Mouse (Mus musculus): ENCODE data around the gene Heatr5b. TPM values are rescaled to one million over a fixed set of nuclear protein-coding genes. Genes with fewer than 3 reads are reported as not detected.
"Not testable (repeated sequence)": the region's sequence is repeated elsewhere in the genome, so short reads cannot be mapped to it uniquely, and the experiment has no call there.

The Heatr5b gene
- polyA plus RNA-seq, 1 experiment from 2014 or later, result 19.1 TPM

DNA sequence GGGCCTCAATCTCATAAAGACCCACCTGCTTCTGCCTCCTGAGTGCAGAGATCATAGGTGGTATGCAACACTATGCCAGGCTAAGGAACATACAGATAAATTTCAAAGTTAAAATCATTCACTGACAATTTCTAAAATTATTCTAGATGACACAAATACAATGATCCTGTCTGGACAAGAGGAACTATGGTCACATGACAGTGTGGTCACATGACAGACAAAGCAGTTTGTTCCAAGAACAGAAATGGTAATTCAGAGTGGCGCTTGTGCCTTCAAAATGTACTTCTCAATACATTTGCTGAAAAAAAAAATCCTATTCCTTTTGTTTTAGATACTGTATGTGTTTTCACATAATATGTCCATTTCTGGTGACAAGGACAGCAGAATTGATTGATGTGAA, 37.9 kb downstream of the Heatr5b start:
- Histone ChIP-seq H3K27ac (no peak overlapping the region), H3K4me2 (replicated peaks) (no peak overlapping the region), H3K4me3 (no peak overlapping the region), H3K4me1 (no peaks in the 10 kb centered on the region), H3K9ac (no peak overlapping the region), H3K9me3 (no peaks in the 10 kb centered on the region), H3K36me3 (peaks cover 60% of the 10 kb centered on the region), H3K27me3 (no peaks in the 10 kb centered on the region)
- WGBS, result 98% methylated on average over 1 of the region's 1 CpGs
- ATAC-seq (ENCODE audit: insufficient number of reproducible peaks, insufficient read depth, low FRiP score, low TSS enrichment), result no peak

DNA sequence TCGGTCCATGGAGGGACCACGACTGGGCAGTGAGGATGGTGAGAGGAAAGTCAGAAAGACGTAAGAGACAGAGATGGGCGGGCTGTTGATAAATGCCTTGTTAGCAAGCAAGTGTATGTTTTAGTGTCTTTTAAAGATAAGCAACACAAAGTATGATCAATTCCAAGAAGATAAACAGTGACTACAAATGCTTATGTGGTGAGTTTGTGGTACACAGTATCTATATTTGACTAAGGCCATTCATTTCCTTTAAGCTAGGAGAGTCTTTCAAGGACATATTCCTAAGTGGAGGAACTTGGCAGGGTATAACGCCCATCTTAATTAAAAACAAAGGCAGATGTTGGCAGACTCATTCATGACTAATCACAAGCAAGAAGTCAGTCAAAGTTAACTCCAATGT, 40.8 kb downstream of the Heatr5b start:
- H3K36me3 ChIP-seq, result peaks cover 60% of the 10 kb centered on the region
- H3K9me3 ChIP-seq, result no peaks in the 10 kb centered on the region
- no peak overlapping the region for H3K4me2 ChIP-seq (replicated peaks)
- no peak overlapping the region for H3K27ac ChIP-seq
- ATAC-seq (ENCODE audit: insufficient number of reproducible peaks, insufficient read depth, low FRiP score, low TSS enrichment), result no peak
- 85% methylated on average over 5 of the region's 5 CpGs for WGBS
- H3K9ac ChIP-seq, result no peak overlapping the region
- no peaks in the 10 kb centered on the region for H3K4me1 ChIP-seq
- H3K27me3 ChIP-seq, result no peaks in the 10 kb centered on the region
- no peak overlapping the region for H3K4me3 ChIP-seq

- Histone ChIP-seq H3K9me3 (no peaks in the 10 kb centered on the region), H3K27ac (no peak overlapping the region), H3K4me1 (no peaks in the 10 kb centered on the region), H3K27me3 (no peaks in the 10 kb centered on the region), H3K4me3 (no peak overlapping the region), H3K36me3 (peaks cover 49% of the 10 kb centered on the region), H3K9ac (no peak overlapping the region), H3K4me2 (replicated peaks) (no peak overlapping the region)
- WGBS, result 86% methylated on average over 3 of the region's 3 CpGs
- no peak for ATAC-seq (ENCODE audit: insufficient number of reproducible peaks, insufficient read depth, low FRiP score, low TSS enrichment)
Observed at GRCm38 (mm10) chr17:78792122-78792521, 43.0 kb downstream of the Heatr5b start.

DNA sequence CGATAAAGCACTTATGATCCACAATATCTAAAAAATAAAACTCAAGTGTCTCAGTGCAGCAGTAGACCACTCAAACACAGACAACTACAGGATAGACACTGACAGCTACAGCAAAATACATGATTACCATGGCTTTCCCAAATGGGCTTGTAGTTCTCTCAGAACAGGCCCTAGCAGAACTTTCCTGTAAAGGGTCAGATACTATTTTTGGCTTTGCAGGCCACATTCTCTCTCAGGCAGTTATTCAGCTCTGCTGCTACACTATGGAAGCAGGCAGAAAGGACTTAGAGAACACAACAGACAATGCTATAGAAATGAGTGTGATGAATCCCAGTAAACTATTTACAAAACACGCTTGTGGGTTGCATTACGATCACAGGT, 43.5 kb downstream of the Heatr5b start:
- Histone ChIP-seq H3K36me3 (peaks cover 45% of the 10 kb centered on the region), H3K9me3 (no peaks in the 10 kb centered on the region), H3K4me1 (no peaks in the 10 kb centered on the region), H3K27me3 (no peaks in the 10 kb centered on the region), H3K4me2 (replicated peaks) (no peak overlapping the region), H3K27ac (no peak overlapping the region), H3K9ac (no peak overlapping the region), H3K4me3 (no peak overlapping the region)
- no peak for ATAC-seq (ENCODE audit: insufficient number of reproducible peaks, insufficient read depth, low FRiP score, low TSS enrichment)
- WGBS, result 94% methylated on average over 3 of the region's 3 CpGs

DNA sequence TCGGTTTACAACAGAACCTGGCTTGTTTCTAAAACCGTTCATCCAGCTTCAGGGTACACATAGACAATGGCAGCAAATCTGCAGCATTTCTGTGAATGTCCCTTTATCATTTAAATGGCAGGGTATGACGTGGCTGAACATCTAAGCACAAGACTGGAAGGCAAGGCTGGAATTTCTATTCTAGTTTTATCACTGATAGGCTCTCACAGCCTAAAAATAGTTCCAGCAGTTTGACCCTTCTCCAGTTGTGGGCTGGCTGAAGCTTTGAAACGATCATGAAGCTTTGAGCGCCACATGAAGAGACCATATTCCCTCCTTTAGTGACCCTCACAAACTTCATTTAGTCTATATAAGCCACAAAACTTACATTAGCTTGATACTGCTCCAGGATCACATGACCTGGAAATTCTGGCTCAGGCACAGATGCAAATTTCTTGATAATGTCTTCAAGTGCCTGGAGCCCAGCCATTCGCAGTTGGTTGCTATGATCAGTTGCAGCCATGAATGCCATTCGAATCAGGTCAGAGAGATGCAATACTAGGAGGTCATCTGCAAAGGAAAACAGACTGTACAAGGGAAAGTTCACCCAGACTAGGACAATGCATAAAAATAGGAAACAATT, 44.0 kb downstream of the Heatr5b start:
- no peaks in the 10 kb centered on the region for H3K9me3 ChIP-seq
- peaks cover 40% of the 10 kb centered on the region for H3K36me3 ChIP-seq
- no peaks in the 10 kb centered on the region for H3K27me3 ChIP-seq
- WGBS, result 85% methylated on average over 7 of the region's 7 CpGs
- ATAC-seq (ENCODE audit: insufficient number of reproducible peaks, insufficient read depth, low FRiP score, low TSS enrichment), result no peak
- no peak overlapping the region for H3K4me2 ChIP-seq (replicated peaks)
- no peaks in the 10 kb centered on the region for H3K4me1 ChIP-seq
- H3K9ac ChIP-seq, result no peak overlapping the region
- H3K4me3 ChIP-seq, result no peak overlapping the region
- H3K27ac ChIP-seq, result no peak overlapping the region

- not testable (repeated sequence) for H3K27ac ChIP-seq, H3K4me1 ChIP-seq, H3K4me3 ChIP-seq
Observed at GRCm38 (mm10) chr17:78788273-78788672, 46.9 kb downstream of the Heatr5b start.

DNA sequence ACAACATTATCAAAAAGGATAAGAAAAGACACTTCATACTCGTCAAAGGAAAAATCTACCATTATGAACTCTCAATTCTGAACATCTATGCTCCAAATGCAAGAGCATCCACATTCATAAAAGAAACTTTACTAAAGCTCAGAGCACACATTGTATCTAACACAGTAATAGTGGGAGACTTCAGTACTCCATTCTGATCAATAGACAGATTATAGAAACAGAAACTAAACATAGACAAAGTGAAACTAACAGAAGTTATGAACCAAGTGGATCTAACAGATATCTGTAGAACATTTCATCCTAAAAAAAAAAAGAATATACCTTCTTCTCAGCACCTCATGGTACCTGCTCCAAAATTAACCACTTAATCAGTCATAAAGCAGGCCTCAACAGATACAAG, 56.4 kb downstream of the Heatr5b start:
- no peaks in the 10 kb centered on the region for H3K4me1 ChIP-seq

More at GRCm38 (mm10) chr17:78788273-78788672, 46.9 kb downstream of the Heatr5b start:
- ATAC-seq (ENCODE audit: insufficient number of reproducible peaks, insufficient read depth, low FRiP score, low TSS enrichment); H3K9ac ChIP-seq; H3K9me3 ChIP-seq; H3K4me2 ChIP-seq (replicated peaks); H3K27me3 ChIP-seq: not testable (repeated sequence)
- 72% methylated on average over 3 of the region's 3 CpGs for WGBS
- H3K36me3 ChIP-seq, result peaks cover 26% of the 10 kb centered on the region

DNA sequence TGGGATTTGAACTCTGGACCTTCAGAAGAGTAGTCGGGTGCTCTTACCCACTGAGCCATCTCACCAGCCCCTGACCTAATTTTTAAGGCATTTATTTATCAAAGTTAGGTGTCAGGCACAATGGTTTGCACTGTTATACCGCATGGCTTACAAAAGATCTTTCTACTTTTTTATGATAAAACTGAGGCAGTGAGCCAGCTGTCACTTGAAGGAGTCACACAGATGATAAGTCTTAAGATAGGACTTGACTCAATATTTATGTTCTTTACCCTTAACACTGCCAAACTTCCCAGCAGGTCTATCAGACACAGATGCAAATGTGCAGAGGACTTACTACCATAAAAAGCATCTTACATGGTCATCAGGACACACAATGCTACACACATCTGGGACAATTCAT, 62.8 kb downstream of the Heatr5b start:
- H3K9me3 ChIP-seq, result no peaks in the 10 kb centered on the region
- no peak for ATAC-seq (ENCODE audit: insufficient number of reproducible peaks, insufficient read depth, low FRiP score, low TSS enrichment)
- peaks cover 28% of the 10 kb centered on the region for H3K36me3 ChIP-seq
- 98% methylated on average over 2 of the region's 2 CpGs for WGBS
- no peak overlapping the region for H3K4me3 ChIP-seq
- no peak overlapping the region for H3K9ac ChIP-seq
- H3K27ac ChIP-seq, result no peak overlapping the region
- no peak overlapping the region for H3K4me2 ChIP-seq (replicated peaks)
- H3K4me1 ChIP-seq, result no peaks in the 10 kb centered on the region
- no peaks in the 10 kb centered on the region for H3K27me3 ChIP-seq

More for the DNA sequence above, 56.4 kb downstream of the Heatr5b start:
- Histone ChIP-seq H3K27ac (no peak overlapping the region), H3K4me2 (replicated peaks) (no peak overlapping the region), H3K9ac (no peak overlapping the region), H3K27me3 (no peaks in the 10 kb centered on the region), H3K9me3 (no peaks in the 10 kb centered on the region), H3K4me3 (no peak overlapping the region), H3K36me3 (peaks cover 13% of the 10 kb centered on the region)
- no peak for ATAC-seq (ENCODE audit: insufficient number of reproducible peaks, insufficient read depth, low FRiP score, low TSS enrichment)
- 93% methylated on average over 1 of the region's 1 CpGs for WGBS

GRCm38 (mm10) chr17:78770932-78771331, 64.2 kb downstream of the Heatr5b start:
- no peaks in the 10 kb centered on the region for H3K4me1 ChIP-seq
- H3K4me3 ChIP-seq, result no peak overlapping the region
- H3K9me3 ChIP-seq, result no peaks in the 10 kb centered on the region
- H3K4me2 ChIP-seq (replicated peaks), result no peak overlapping the region
- WGBS, result 59% methylated on average over 7 of the region's 7 CpGs
- ATAC-seq (ENCODE audit: insufficient number of reproducible peaks, insufficient read depth, low FRiP score, low TSS enrichment), result no peak
- H3K27ac ChIP-seq, result no peak overlapping the region
- H3K9ac ChIP-seq, result no peak overlapping the region
- H3K36me3 ChIP-seq, result peaks cover 38% of the 10 kb centered on the region
- no peaks in the 10 kb centered on the region for H3K27me3 ChIP-seq

- Histone ChIP-seq H3K27me3 (no peaks in the 10 kb centered on the region), H3K4me3 (no peak overlapping the region), H3K9ac (no peak overlapping the region), H3K4me1 (no peaks in the 10 kb centered on the region), H3K36me3 (peaks cover 46% of the 10 kb centered on the region), H3K9me3 (no peaks in the 10 kb centered on the region), H3K27ac (no peak overlapping the region), H3K4me2 (replicated peaks) (no peak overlapping the region)
- WGBS, result 78% methylated on average over 3 of the region's 3 CpGs
- ATAC-seq (ENCODE audit: insufficient number of reproducible peaks, insufficient read depth, low FRiP score, low TSS enrichment), result no peak
Observed at GRCm38 (mm10) chr17:78769341-78769740, 65.8 kb downstream of the Heatr5b start.

DNA sequence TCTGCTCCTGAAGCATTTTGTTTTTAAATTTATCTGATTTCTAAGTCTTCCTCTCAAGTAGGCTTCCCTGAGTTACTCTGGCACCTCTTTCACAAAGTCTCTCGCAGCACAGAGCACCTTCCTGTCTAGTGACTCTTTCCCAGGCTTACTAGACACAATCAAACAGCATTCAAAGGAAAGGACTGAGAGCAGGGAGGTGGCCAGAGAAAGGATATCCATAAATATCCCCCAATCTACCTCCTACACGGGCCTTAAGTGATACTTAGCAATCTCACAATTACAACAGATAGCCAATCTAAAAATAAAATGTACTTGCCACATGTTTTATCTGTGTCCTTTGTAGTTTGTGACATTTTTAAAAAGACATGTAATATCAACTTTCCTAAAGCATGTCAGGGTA, 66.2 kb downstream of the Heatr5b start:
- H3K36me3 ChIP-seq, result peaks cover 50% of the 10 kb centered on the region

DNA sequence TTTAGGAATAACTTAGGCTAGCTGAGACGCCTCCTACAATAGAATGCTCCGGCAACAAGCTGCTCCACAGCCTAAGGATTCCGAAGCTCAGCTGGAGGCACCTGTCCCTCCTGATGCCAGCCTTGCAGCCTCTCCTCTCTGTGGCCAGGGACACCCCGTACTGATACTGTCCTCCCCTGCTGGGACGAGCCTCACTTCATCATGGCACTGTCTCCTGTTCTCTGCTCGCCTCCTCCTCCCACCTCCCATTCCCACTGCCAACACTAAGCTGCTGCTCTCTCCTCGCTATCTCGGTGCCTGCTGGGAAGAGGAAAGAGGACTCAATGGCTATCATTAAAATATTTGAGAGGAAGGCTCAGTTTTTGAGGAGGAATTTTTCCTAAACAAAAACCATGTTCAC, 67.6 kb downstream of the Heatr5b start:
- ATAC-seq (ENCODE audit: insufficient number of reproducible peaks, insufficient read depth, low FRiP score, low TSS enrichment), result no peak
- Histone ChIP-seq H3K9ac (no peak overlapping the region), H3K4me2 (replicated peaks) (no peak overlapping the region), H3K36me3 (peaks cover 46% of the 10 kb centered on the region), H3K4me3 (no peak overlapping the region), H3K27ac (no peak overlapping the region), H3K9me3 (no peaks in the 10 kb centered on the region), H3K27me3 (no peaks in the 10 kb centered on the region), H3K4me1 (no peaks in the 10 kb centered on the region)
- 75% methylated on average over 8 of the region's 8 CpGs for WGBS

More for the DNA sequence above, 66.2 kb downstream of the Heatr5b start:
- Histone ChIP-seq H3K27ac (no peak overlapping the region), H3K4me1 (no peaks in the 10 kb centered on the region), H3K27me3 (no peaks in the 10 kb centered on the region), H3K9ac (no peak overlapping the region), H3K9me3 (no peaks in the 10 kb centered on the region), H3K4me3 (no peak overlapping the region), H3K4me2 (replicated peaks) (no peak overlapping the region)
- WGBS, result 70% methylated on average over 2 of the region's 2 CpGs
- no peak for ATAC-seq (ENCODE audit: insufficient number of reproducible peaks, insufficient read depth, low FRiP score, low TSS enrichment)

DNA sequence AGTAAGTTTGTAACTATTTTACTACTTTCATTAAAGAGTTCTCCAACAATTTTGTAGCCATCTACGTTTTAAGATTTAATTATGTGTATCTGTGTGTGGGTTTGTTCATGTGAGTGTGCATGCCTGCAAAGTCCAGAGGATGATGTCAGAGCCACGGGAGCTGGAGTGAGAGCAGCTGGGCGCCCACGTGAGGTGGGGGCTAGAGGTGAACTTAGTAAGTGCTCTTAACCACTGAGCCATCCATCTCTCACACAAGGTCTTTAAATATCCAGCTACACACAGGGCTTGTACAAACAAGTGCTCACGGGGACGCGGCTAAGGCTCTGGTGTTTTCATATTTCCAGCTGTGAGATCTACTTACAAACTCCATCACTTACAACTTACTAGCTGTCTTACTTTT, 69.1 kb downstream of the Heatr5b start:
- WGBS, result 81% methylated on average over 7 of the region's 7 CpGs
- no peak overlapping the region for H3K4me2 ChIP-seq (replicated peaks)
- H3K9me3 ChIP-seq, result no peaks in the 10 kb centered on the region
- H3K27ac ChIP-seq, result no peak overlapping the region
- H3K36me3 ChIP-seq, result peaks cover 44% of the 10 kb centered on the region
- H3K4me3 ChIP-seq, result no peak overlapping the region
- H3K4me1 ChIP-seq, result no peaks in the 10 kb centered on the region
- no peak overlapping the region for H3K9ac ChIP-seq
- H3K27me3 ChIP-seq, result no peaks in the 10 kb centered on the region
- no peak for ATAC-seq (ENCODE audit: insufficient number of reproducible peaks, insufficient read depth, low FRiP score, low TSS enrichment)

All from embryonic facial prominence, embryonic 12.5 days (tissue).